In the genomic region with DNA sequence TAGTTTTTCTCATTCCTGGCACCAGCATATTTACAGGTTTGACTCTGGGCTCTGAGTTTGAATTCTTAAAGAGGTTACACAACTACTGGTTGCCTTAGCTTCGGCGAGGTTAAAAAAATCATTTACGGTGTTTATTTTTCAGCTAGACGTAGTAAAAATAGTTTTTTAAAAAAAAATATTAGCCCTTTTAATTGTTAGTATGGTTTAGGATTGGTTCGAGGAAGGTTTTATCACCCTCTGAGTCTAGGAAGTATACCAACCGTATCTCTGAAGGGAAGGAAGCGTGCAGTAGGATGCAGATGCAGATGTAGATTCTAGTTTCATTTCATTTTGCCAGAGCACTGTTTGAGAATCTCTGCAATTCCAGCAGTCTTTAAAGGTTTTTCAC, we compare ENCODE assay signal across 8 mouse cellular contexts. TPM values are rescaled to one million over a fixed set of nuclear protein-coding genes. Genes with fewer than 3 reads are reported as not detected.
DNase-seq lines count a peak whose midpoint lies in the region; ATAC-seq and TF ChIP-seq lines count a peak whose summit lies in the region.

No protein-coding gene starts in this region.

- no peak for TF ChIP-seq POLR2A in lung, adult 2 months (IDR thresholded peaks at IDR 0.05; ENCODE audit: borderline replicate concordance, extremely low read depth, low read depth, low read length)

- H3K9me3 ChIP-seq in embryonic facial prominence, embryonic 11.5 days (replicated peaks; ENCODE audit: control insufficient read depth, low read length), result no peaks in the 10 kb centered on the region
- H3K9me3 ChIP-seq in intestine, embryonic 16.5 days (ENCODE audit: control insufficient read depth, low read length), result no peaks in the 10 kb centered on the region
- no peaks in the 10 kb centered on the region for H3K9me3 ChIP-seq in neural tube, embryonic 15.5 days (replicated peaks)

- H3K4me2 ChIP-seq in embryonic facial prominence, embryonic 11.5 days (ENCODE audit: low read depth, low read length), result peak overlapping the region; percentile 45
- peak overlapping the region; percentile 58 for H3K4me2 ChIP-seq in intestine, embryonic 16.5 days (ENCODE audit: low read depth, low read length)
- H3K4me2 ChIP-seq in neural tube, embryonic 15.5 days, result peak overlapping the region; percentile 70

- H3K27ac ChIP-seq in embryonic facial prominence, embryonic 11.5 days (replicated peaks; ENCODE audit: low read depth, low read length), result no peak overlapping the region
- peak overlapping the region; percentile 91 for H3K27ac ChIP-seq in intestine, embryonic 16.5 days (ENCODE audit: low read length)
- peak overlapping the region; percentile 93 for H3K27ac ChIP-seq in neural tube, embryonic 15.5 days (replicated peaks)

- H3K36me3 ChIP-seq in embryonic facial prominence, embryonic 11.5 days (replicated peaks; ENCODE audit: control insufficient read depth, insufficient read depth, low read depth, low read length), result no peaks in the 10 kb centered on the region
- H3K36me3 ChIP-seq in intestine, embryonic 16.5 days (ENCODE audit: control insufficient read depth, insufficient read depth, low read length), result no peaks in the 10 kb centered on the region
- no peaks in the 10 kb centered on the region for H3K36me3 ChIP-seq in neural tube, embryonic 15.5 days

- H3K27me3 ChIP-seq in embryonic facial prominence, embryonic 11.5 days (ENCODE audit: control insufficient read depth, insufficient read depth, low read length), result no peaks in the 10 kb centered on the region
- no peaks in the 10 kb centered on the region for H3K27me3 ChIP-seq in intestine, embryonic 16.5 days (replicated peaks; ENCODE audit: control insufficient read depth, insufficient read depth, low read length)
- no peaks in the 10 kb centered on the region for H3K27me3 ChIP-seq in neural tube, embryonic 15.5 days (replicated peaks)

- ATAC-seq in embryonic facial prominence, embryonic 11.5 days (replicated peaks; ENCODE audit: insufficient number of reproducible peaks, low FRiP score, low TSS enrichment, low read depth), result no peak
- ATAC-seq in intestine, embryonic 16.5 days, result no peak
- ATAC-seq in neural tube, embryonic 15.5 days (ENCODE audit: low FRiP score), result no peak

- H3K4me3 ChIP-seq in lung, adult 2 months (replicated peaks; ENCODE audit: extremely low read depth, low read depth, low read length), result peak overlapping the region; percentile 99
- H3K4me3 ChIP-seq in embryonic facial prominence, embryonic 11.5 days (ENCODE audit: low read depth, low read length), result peak overlapping the region; percentile 78
- H3K4me3 ChIP-seq in intestine, embryonic 16.5 days (ENCODE audit: low read length), result peak overlapping the region; percentile 100
- H3K4me3 ChIP-seq in neural tube, embryonic 15.5 days (replicated peaks), result peak overlapping the region; percentile 87

- no peak for TF ChIP-seq CTCF in lung, adult 2 months (IDR thresholded peaks at IDR 0.05; ENCODE audit: insufficient read depth, low read length)

- DNase-seq in lung, adult 2 months, result no peak
- DNase-seq in lung, adult 18-20 months, result no peak
- peak; percentile 5 for DNase-seq in embryonic facial prominence, embryonic 11.5 days (ENCODE audit: low spot score)
- no peak for DNase-seq in adrenal gland, postnatal 10 days
- DNase-seq in adrenal gland, postnatal 36 days, result no peak
- no peak for DNase-seq in cerebellum, postnatal 10 days

- WGBS in lung, adult 2 months, result 1% methylated on average over 7 of the region's 7 CpGs
- WGBS in embryonic facial prominence, embryonic 11.5 days, result 9% methylated on average over 7 of the region's 7 CpGs
- WGBS in intestine, embryonic 16.5 days, result 2% methylated on average over 7 of the region's 7 CpGs
- 4% methylated on average over 7 of the region's 7 CpGs for WGBS in neural tube, embryonic 15.5 days

- peaks cover 5% of the 10 kb centered on the region; the same call in 1 of the 2 replicates for H3K4me1 ChIP-seq in lung, adult 2 months (ENCODE audit: control insufficient read depth, insufficient read depth, low read length)
- no peaks in the 10 kb centered on the region for H3K4me1 ChIP-seq in embryonic facial prominence, embryonic 11.5 days (ENCODE audit: control insufficient read depth, insufficient read depth, low read length)
- H3K4me1 ChIP-seq in intestine, embryonic 16.5 days (ENCODE audit: control insufficient read depth, insufficient read depth, low read length), result peaks cover 10% of the 10 kb centered on the region; the same call in 1 of the 2 replicates
- peaks cover 16% of the 10 kb centered on the region for H3K4me1 ChIP-seq in neural tube, embryonic 15.5 days

- peak overlapping the region; percentile 84 for H3K9ac ChIP-seq in embryonic facial prominence, embryonic 11.5 days (replicated peaks; ENCODE audit: low read length)
- H3K9ac ChIP-seq in intestine, embryonic 16.5 days (ENCODE audit: low read depth, low read length), result peak overlapping the region; percentile 96
- H3K9ac ChIP-seq in neural tube, embryonic 15.5 days (replicated peaks), result peak overlapping the region; percentile 90

RNA-seq across cellular contexts. Expression of a gene that starts 1.6 kb away (rescaled TPM):
- 4.3 and 4.9 TPM in 2 replicates for polyA plus RNA-seq in lung, adult 2 months (2012; rRNA removed)
- polyA plus RNA-seq in embryonic facial prominence, embryonic 11.5 days (2014; fragmentation: Nextera tagmentation; extraction: Ambion mirVana), result 19.5 and 20.6 TPM in 2 replicates
- polyA plus RNA-seq in intestine, embryonic 16.5 days (2015; fragmentation: Nextera tagmentation; extraction: Ambion mirVana), result 6.3 and 7.1 TPM in 2 replicates
- polyA plus RNA-seq in neural tube, embryonic 15.5 days (2015; fragmentation: Nextera tagmentation; extraction: Ambion mirVana), result 17.3 and 18.7 TPM in 2 replicates
- 10 to 100 TPM; 16.0 to 17.7 TPM for total RNA-seq in adrenal gland, postnatal 10 days (2021)
- 10 to 100 TPM; 16.0 to 18.4 TPM for total RNA-seq in adrenal gland, postnatal 36 days (2021)

RNA-seq across cellular contexts. Expression of a gene that starts 52.4 kb away (rescaled TPM):
- 7.8 and 8.4 TPM in 2 replicates for polyA plus RNA-seq in lung, adult 2 months (2012; rRNA removed)
- 49.0 and 53.2 TPM in 2 replicates for polyA plus RNA-seq in embryonic facial prominence, embryonic 11.5 days (2014; fragmentation: Nextera tagmentation; extraction: Ambion mirVana)
- 12.7 and 13.5 TPM in 2 replicates for polyA plus RNA-seq in intestine, embryonic 16.5 days (2015; fragmentation: Nextera tagmentation; extraction: Ambion mirVana)
- polyA plus RNA-seq in neural tube, embryonic 15.5 days (2015; fragmentation: Nextera tagmentation; extraction: Ambion mirVana), result 21.8 and 22.8 TPM in 2 replicates
- 10 to 100 TPM; 16.4 to 19.4 TPM for total RNA-seq in adrenal gland, postnatal 10 days (2021)
- total RNA-seq in adrenal gland, postnatal 36 days (2021), result 10 to 100 TPM; 18.7 to 20.8 TPM

RNA-seq across cellular contexts. Expression of a gene that starts 55.9 kb away (rescaled TPM):
- polyA plus RNA-seq in lung, adult 2 months (2012; rRNA removed), result 2.5 and 2.7 TPM in 2 replicates
- polyA plus RNA-seq in embryonic facial prominence, embryonic 11.5 days (2014; fragmentation: Nextera tagmentation; extraction: Ambion mirVana), result 0.28 and 0.43 TPM in 2 replicates
- polyA plus RNA-seq in intestine, embryonic 16.5 days (2015; fragmentation: Nextera tagmentation; extraction: Ambion mirVana), result 2.2 and 2.8 TPM in 2 replicates
- polyA plus RNA-seq in neural tube, embryonic 15.5 days (2015; fragmentation: Nextera tagmentation; extraction: Ambion mirVana), result 0.33 and 5.6 TPM in 2 replicates
- 1 to 10 TPM; 2.6 to 3.2 TPM for total RNA-seq in adrenal gland, postnatal 10 days (2021)
- total RNA-seq in adrenal gland, postnatal 36 days (2021), result 1 to 10 TPM; 1.4 to 1.7 TPM
